Mouse (Mus musculus): ENCODE results near the gene Add2. TPM values are rescaled to one million over a fixed set of nuclear protein-coding genes. Genes with fewer than 3 reads are reported as not detected.

The Add2 gene
- polyA plus RNA-seq, 2 experiments: 54.9 to 73.5 TPM

DNA sequence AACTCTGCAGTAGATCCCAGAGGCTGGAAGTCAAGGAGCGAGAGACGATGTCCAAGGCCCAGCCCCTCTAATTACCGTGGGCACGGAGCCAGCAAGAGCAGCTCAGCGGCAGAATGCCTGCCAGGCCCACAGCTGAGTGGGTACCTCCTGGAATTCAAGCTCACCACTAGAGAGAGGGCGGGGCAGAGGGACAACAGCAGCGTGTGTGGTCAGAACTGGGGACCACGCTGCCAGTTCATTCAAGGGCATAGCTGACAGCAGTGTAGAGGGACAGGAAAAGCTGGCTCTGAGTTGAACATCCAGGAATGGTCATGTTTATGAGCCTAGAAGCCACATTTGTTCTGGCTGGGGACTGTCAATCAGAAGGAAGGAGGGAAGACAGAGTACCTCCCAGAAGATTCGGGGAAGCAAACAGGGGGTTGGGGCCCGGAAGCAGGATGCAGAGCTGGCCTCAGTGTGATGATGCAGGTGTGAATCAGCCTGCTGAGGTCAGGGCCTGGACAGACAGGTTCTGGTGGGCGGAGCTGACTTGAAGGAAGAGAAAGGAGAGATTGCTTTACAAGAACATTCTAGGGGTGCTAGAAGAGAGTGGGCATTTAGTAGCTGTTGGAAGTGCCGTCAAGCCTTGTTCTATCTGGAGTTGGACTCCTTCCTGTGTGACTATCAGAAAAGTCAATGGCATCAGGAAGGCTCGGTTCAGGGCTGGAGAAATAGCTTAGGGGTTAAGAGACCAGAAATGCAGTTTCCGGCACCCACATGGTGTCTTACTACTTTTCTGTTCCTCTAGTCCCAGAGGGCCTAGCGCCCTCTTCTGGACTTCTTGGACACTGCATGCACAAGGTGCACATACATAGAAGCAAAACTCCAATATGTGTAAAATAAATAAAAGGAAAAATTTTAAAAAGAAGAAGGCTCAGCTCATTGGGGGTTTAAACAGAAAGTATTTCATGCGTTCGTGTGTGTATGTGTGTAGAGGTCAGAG lies 129.1 kb downstream of the Add2 start:
- Histone ChIP-seq H3K27me3 (ENCODE audit: control insufficient read depth, insufficient read depth, low read length) (no peaks in the 10 kb centered on the region), H3K27ac (no peak overlapping the region), H3K9ac (replicated peaks) (no peak overlapping the region), H3K4me1 (replicated peaks; ENCODE audit: control insufficient read depth in 2 of 2, insufficient read depth in 2 of 2, low read length in 1 of 2) (no peaks in the 10 kb centered on the region), H3K4me3 (ENCODE audit: insufficient read depth in 1 of 2, low read depth in 2 of 2, low read length in 2 of 2) (no peak overlapping the region), H3K9me3 (ENCODE audit: control insufficient read depth, low read length) (no peaks in the 10 kb centered on the region), H3K4me2 (ENCODE audit: low read depth) (no peak overlapping the region), H3K36me3 (replicated peaks; ENCODE audit: control insufficient read depth, insufficient read depth, low read depth) (no peaks in the 10 kb centered on the region)
- DNase-seq (ENCODE audit: low read depth in 3 of 3, low spot score in 3 of 3) (no peak), ATAC-seq (ENCODE audit: insufficient read depth) (no peak)
- TF ChIP-seq EP300 (IDR thresholded peaks at IDR 0.05; ENCODE audit: low read depth) (no peak), CTCF (IDR thresholded peaks at IDR 0.05; ENCODE audit: low read depth) (peak; percentile 46; the same call in 1 of the 2 replicates)
- WGBS (ENCODE audit: insufficient replicate concordance): 63% methylated on average over 17 of the region's 17 CpGs

DNA sequence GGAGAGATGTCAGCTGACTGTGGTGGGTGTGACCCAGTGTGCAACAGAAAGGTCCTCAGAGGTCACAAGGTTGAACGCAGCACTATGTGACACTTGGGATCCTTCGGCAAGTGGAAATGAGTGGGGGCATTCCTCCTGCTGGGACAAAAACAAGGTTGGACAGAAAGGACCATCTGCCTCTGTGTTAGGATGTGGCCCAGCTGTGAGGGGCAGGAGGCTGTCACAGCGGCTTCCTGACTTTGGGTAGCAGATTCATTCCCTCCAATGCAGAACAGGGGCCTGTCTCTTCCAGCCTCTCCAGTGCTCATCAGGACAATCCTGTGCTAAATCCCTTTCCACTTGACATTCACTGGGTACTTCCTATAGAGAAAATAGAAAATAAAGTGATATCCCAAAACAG lies 132.4 kb downstream of the Add2 start:
- no peak for TF ChIP-seq CTCF (IDR thresholded peaks at IDR 0.05; ENCODE audit: low read depth)
- no peak overlapping the region for H3K9ac ChIP-seq (replicated peaks)
- H3K27me3 ChIP-seq (ENCODE audit: control insufficient read depth, insufficient read depth, low read length): no peaks in the 10 kb centered on the region
- H3K36me3 ChIP-seq (replicated peaks; ENCODE audit: control insufficient read depth, insufficient read depth, low read depth): no peaks in the 10 kb centered on the region
- H3K27ac ChIP-seq: no peak overlapping the region
- DNase-seq (ENCODE audit: low read depth in 3 of 3, low spot score in 3 of 3) (no peak), ATAC-seq (ENCODE audit: insufficient read depth) (no peak)
- H3K4me1 ChIP-seq (replicated peaks; ENCODE audit: control insufficient read depth in 2 of 2, insufficient read depth in 2 of 2, low read length in 1 of 2): no peaks in the 10 kb centered on the region
- H3K4me2 ChIP-seq (ENCODE audit: low read depth): no peak overlapping the region
- no peaks in the 10 kb centered on the region for H3K9me3 ChIP-seq (ENCODE audit: control insufficient read depth, low read length)
- WGBS (ENCODE audit: insufficient replicate concordance): 62% methylated on average over 3 of the region's 3 CpGs
- H3K4me3 ChIP-seq (ENCODE audit: insufficient read depth in 1 of 2, low read depth in 2 of 2, low read length in 2 of 2): no peak overlapping the region

DNA sequence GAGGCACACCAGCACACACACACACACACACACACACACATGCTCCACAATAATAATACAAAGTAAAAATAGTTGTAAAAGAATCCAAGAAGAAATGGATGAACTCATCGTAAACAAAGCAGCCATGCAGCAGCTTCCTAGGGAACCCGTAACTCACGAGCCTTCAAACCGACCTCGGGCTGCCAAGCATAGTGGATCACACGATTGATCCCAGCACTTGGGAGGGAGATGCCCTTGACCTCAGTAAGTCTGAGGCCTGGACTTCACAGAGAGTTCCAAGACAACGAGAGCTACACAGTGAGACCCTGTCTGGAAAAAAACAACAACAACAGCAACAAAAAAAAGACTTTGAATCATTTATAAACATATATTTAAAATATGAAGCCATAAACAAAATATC lies 133.1 kb downstream of the Add2 start:
- Histone ChIP-seq H3K36me3 (replicated peaks; ENCODE audit: control insufficient read depth, insufficient read depth, low read depth) (no peaks in the 10 kb centered on the region), H3K9ac (replicated peaks) (no peak overlapping the region), H3K27ac (no peak overlapping the region), H3K27me3 (ENCODE audit: control insufficient read depth, insufficient read depth, low read length) (no peaks in the 10 kb centered on the region), H3K4me2 (ENCODE audit: low read depth) (no peak overlapping the region), H3K4me1 (replicated peaks; ENCODE audit: control insufficient read depth in 2 of 2, insufficient read depth in 2 of 2, low read length in 1 of 2) (no peaks in the 10 kb centered on the region), H3K4me3 (ENCODE audit: insufficient read depth in 1 of 2, low read depth in 2 of 2, low read length in 2 of 2) (no peak overlapping the region), H3K9me3 (ENCODE audit: control insufficient read depth, low read length) (no peaks in the 10 kb centered on the region)
- ATAC-seq (ENCODE audit: insufficient read depth) (no peak), DNase-seq (ENCODE audit: low read depth in 3 of 3, low spot score in 3 of 3) (no peak)
- 54% methylated on average over 7 of the region's 7 CpGs for WGBS (ENCODE audit: insufficient replicate concordance)
- TF ChIP-seq CTCF (IDR thresholded peaks at IDR 0.05; ENCODE audit: low read depth): no peak

DNA sequence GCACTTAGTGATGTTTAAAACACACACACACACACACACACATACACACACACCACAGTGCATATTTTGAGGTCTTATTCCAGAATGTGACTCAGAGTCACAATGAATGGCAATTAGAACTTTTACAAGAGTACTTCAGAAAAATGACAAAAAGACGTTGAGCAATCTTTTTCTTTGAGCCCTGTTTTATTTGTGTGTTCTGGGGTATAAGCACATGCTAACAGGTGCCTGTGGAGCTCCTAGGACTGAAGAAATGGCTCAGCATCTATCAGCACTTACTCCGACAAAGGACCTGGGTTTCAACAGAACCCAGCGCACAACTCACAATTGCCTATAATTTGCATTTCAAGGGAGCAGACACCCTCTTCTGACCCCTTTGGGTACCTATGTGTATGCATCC lies 135.5 kb downstream of the Add2 start:
- ATAC-seq (ENCODE audit: insufficient read depth): no peak
- no peak for TF ChIP-seq CTCF (IDR thresholded peaks at IDR 0.05; ENCODE audit: low read depth)
- TF ChIP-seq EP300 (IDR thresholded peaks at IDR 0.05; ENCODE audit: low read depth): no peak
- 52% methylated on average over 3 of the region's 3 CpGs for WGBS (ENCODE audit: insufficient replicate concordance)

DNA sequence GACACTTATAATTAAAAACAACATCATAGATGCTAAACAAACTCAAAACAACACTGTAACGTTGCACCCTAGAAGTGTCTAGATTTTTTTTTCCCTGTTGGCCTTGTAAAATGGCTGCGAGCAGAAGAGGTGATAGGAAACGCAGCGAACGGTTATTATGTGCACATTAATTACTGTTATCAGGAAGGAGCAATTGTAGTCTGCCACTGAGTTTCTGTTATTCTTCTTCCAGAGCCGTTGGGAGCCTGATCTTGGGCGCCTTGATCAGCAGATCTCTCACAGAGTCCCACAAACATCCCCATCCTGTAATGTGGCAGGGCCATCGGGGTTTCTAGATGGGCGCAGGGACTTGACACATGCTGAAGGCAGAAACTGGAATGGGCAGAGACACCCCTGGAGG lies 137.9 kb downstream of the Add2 start:
- TF ChIP-seq CTCF (IDR thresholded peaks at IDR 0.05; ENCODE audit: low read depth) (no peak), EP300 (IDR thresholded peaks at IDR 0.05; ENCODE audit: low read depth) (no peak)
- 52% methylated on average over 9 of the region's 9 CpGs for WGBS (ENCODE audit: insufficient replicate concordance)

More for the DNA sequence above, 135.5 kb downstream of the Add2 start:
- Histone ChIP-seq H3K27ac (no peak overlapping the region), H3K9ac (replicated peaks) (no peak overlapping the region), H3K4me3 (ENCODE audit: insufficient read depth in 1 of 2, low read depth in 2 of 2, low read length in 2 of 2) (no peak overlapping the region), H3K4me1 (replicated peaks; ENCODE audit: control insufficient read depth in 2 of 2, insufficient read depth in 2 of 2, low read length in 1 of 2) (no peaks in the 10 kb centered on the region), H3K4me2 (ENCODE audit: low read depth) (no peak overlapping the region), H3K36me3 (replicated peaks; ENCODE audit: control insufficient read depth, insufficient read depth, low read depth) (no peaks in the 10 kb centered on the region), H3K27me3 (ENCODE audit: control insufficient read depth, insufficient read depth, low read length) (no peaks in the 10 kb centered on the region), H3K9me3 (ENCODE audit: control insufficient read depth, low read length) (no peaks in the 10 kb centered on the region)
- DNase-seq (ENCODE audit: low read depth in 3 of 3, low spot score in 3 of 3): no peak

More for the DNA sequence above, 137.9 kb downstream of the Add2 start:
- DNase-seq (ENCODE audit: low read depth in 3 of 3, low spot score in 3 of 3) (no peak), ATAC-seq (ENCODE audit: insufficient read depth) (no peak)
- H3K27me3 ChIP-seq (ENCODE audit: control insufficient read depth, insufficient read depth, low read length): no peaks in the 10 kb centered on the region
- no peaks in the 10 kb centered on the region for H3K36me3 ChIP-seq (replicated peaks; ENCODE audit: control insufficient read depth, insufficient read depth, low read depth)
- H3K4me1 ChIP-seq (replicated peaks; ENCODE audit: control insufficient read depth in 2 of 2, insufficient read depth in 2 of 2, low read length in 1 of 2): no peaks in the 10 kb centered on the region
- H3K9ac ChIP-seq (replicated peaks): no peak overlapping the region
- no peaks in the 10 kb centered on the region for H3K9me3 ChIP-seq (ENCODE audit: control insufficient read depth, low read length)
- H3K4me3 ChIP-seq (ENCODE audit: insufficient read depth in 1 of 2, low read depth in 2 of 2, low read length in 2 of 2): no peak overlapping the region
- no peak overlapping the region for H3K4me2 ChIP-seq (ENCODE audit: low read depth)
- H3K27ac ChIP-seq: no peak overlapping the region
